Mouse (Mus musculus) adrenal gland, adult 2 months (tissue): ENCODE results near the gene Sestd1. TPM values are rescaled to one million over a fixed set of nuclear protein-coding genes. Genes with fewer than 3 reads are reported as not detected.
A peak's percentile ranks its signal among the peaks of the same experiment; 100 is the strongest.

Experiments
- DNase-seq: peaks from one replicate; pipeline ENCODE4 v3.0.0; 2021
- polyA plus RNA-seq: library from polyadenylated mRNA; depleted of rRNA; stranded (reverse); fragments of >200 nt; gene quantifications from 2 replicates; pipeline ENCODE4 v1.2.3, GENCODE M21; 2012
- total RNA-seq, 2 experiments: library from RNA; stranded (reverse); gene quantifications; 2 replicates each; pipeline ENCODE4 v1.2.3; 2021

The Sestd1 gene
- total and polyA plus RNA-seq, 3 experiments, result 2.7 to 16.4 (median 15.6) TPM

DNA sequence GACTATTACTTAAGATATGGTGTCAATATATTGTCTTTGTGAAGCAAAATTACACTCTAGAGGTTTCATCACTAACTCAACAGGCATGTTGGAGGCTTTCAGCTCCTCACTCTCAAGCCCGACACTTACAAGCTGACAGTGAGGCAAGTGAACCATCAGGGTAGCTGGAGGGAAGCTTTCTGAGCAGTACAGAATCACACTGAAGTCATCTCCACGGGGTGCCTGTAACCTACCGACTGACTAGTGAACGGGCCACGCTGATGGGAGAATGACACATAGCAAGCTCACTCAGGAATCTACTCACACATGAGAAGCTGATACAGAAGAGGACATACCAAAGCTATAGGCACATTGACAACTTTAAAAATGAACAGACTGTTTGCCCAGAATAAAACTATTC is 67.5 kb downstream of the Sestd1 start:
- DNase-seq, result no peak

DNA sequence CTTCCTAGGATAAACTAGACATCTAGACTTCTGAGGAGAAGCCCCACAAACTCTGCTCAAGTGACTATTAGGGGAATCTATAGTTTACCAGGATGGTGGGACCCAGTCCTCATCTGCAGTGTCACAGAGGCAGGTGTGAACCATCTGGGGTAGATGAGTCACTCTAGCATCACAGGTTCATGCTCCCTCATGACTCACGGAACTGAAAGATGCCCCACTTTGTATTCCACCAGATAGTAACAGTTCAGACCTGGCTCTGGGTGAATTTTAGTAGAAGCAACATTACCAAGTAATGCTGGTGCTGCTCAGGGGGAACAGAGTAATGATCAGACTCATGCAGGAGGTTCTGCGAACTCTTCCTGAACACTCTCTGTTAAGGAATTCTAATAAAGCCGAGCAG is 73.4 kb downstream of the Sestd1 start:
- no peak for DNase-seq

DNA sequence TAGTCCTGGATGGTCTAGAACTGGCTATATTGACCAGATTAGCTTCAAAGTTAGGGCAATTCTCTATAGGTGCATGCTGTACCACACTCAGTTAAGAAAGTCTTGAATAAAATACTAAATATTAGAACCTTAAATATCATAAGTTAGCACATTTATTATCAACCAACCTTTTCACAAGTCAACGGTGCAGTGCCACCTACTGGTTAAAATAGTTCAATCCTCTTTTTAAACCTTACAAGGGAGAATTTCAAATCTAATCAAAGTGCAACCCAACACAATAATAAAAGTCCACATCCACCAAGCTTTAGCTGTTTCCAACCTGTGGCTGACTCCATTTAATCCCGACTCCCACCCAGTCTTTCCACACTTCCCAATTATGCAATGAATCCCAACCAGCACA is 76.5 kb downstream of the Sestd1 start:
- no peak for DNase-seq

DNA sequence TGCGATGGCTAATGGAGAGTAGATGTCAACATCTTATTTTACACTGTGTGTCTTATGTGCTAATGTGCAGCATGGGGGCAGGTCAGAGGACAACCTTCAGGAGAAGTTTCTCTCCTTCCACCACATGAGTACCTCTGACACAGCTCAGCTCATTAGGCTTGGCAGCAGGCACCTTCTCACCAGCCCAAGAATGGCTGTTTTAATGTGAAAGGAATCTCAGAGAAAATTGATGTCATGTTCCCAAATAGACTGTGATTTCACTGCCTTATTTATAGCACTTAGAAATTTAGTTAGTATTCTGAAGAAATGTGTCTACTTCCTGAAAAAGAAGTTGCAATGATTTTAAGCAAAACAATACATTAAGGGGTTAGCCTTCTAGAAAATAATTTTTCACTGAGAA is 78.5 kb downstream of the Sestd1 start:
- DNase-seq, result no peak

DNA sequence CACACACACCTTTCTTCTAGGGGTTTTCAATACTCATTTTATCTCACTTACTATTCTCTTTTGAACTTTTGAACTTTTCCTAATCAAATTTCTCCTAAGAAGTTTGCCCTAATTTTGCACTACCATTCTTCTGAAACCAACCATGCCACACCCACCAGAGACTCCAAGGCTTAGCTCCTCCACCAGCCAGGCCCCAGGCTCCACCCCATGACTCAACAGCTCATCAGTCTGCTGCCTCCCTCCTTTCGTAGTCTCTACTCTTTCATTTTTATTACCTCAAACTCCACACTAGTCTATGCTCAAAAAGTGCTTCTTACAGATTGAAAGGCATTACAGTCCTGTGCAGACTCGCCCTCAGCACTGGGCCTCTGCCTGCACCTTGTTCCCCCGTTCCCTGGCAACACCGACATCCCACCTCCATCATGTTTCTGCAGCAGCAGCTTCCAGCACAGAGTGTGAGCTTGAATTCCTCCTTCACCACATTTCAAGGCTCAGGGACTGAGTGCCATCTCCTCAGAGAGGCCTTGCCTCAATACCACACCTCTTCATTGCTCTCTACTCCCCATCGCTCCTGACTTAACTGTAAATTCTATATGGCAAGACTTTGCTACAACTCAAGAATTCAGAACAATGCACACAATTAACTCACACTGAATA is 79.3 kb downstream of the Sestd1 start:
- peak; percentile 70 for DNase-seq

DNA sequence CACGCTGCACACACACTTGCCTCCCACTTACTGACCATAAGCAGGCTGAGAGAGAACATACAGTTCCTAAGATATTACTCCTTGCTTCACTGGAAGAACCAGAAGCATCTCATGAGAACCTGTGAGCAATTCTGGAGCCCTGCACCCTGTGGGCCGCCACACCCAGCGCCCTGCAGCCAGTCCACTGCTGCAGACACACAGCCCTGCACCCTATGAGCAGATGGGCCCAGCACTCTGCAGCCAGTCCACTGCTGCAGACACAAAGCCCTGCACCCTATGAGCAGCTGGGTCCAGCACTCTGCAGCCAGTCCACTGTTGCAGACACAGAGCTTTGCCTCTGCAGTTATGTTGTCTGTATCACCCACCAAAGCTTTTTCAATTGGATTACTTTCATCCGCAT is 80.0 kb downstream of the Sestd1 start:
- DNase-seq, result no peak

DNA sequence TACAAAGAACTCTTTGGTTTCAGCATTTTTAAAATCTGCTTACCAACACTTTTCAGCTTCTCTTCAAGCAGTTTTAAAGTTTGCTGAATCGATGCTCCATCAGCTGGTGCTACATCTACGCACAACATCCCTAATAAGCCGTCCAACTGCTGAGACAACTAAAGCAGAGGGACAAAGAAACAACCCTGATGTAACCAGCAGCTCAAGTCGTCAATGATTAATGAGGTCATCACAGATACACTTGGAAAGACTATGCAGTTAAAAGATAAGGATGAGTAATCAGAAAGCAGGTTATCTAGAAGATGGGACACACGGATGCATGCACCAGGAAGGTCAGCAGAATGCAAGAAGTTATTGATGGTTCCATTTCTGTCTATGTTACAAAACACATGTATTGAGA is 82.1 kb downstream of the Sestd1 start:
- no peak for DNase-seq

DNA sequence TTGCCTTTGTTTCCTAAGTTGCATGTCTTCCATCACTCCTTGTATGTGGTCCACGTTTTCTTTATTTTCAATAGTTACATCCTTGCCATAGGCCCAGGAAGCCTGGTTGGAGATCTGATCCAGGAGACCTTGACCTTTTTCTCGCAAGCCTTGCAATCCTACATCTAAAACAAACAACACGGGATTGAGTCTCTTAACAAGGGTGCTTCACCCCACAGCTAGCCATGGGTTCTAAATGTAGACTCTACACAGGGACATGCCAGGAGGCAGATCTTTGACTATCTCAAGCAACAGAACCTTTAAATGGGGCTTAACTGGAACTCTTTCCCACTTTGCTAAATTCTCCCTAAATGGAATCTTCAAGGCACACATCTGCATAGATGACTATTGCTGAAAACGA is 83.6 kb downstream of the Sestd1 start:
- DNase-seq, result no peak

DNA sequence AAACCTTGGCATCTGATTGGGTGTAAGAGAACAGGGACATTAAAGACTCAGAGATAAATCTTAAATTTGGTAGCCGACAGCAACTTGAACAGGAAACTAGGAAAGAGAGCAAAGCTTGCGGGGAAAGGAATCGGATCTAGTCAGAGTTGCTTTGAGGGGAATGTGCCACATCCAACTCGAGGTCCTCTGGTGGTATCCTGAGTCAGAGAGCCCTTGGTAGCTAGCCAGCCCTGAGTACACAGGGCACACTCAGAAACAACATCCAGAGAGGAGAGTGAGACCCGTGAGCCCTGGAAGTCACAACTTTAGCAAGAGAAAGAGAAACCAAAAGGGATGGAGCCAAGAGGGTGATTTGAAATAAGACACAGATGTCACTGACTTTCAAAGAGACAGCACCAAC is 85.3 kb downstream of the Sestd1 start:
- peak; percentile 60 for DNase-seq

DNA sequence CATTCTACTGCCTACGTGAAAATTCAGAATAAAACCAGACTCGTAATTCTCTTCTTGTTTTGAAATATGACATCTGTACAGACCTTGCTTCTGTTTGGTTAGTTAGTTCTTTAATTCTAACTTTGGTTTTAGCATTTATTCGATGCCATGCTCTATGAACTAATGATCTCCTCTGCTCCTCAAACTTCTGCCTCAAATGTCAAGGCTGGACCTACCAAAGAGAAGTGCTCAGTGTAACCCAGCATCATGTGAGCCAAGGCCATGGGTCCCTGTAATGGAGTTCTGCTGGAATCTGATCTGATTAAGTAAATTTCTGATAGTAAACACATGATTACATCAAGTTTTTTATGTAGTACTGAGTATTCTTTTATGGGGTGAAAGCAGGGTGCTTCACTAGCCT is 88.6 kb downstream of the Sestd1 start:
- no peak for DNase-seq

DNA sequence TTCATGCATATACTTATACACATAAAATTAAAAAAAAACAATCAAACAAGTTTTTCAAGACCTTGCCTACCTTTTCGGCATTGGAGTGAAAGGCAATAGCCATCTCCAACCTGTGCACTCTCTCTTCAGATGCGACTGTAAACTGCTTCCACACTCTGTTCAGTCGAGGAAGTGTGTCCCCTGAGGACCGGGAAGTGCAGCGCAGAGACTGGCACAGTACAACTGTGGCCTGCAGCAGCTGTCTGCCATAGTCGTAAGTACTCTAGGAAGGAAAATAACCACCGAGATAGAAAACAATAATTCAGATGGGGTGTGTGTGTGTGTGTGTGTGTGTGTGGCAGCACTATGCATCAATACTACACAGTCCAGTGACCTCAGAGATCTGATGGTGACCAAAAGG is 89.5 kb downstream of the Sestd1 start:
- no peak for DNase-seq

DNA sequence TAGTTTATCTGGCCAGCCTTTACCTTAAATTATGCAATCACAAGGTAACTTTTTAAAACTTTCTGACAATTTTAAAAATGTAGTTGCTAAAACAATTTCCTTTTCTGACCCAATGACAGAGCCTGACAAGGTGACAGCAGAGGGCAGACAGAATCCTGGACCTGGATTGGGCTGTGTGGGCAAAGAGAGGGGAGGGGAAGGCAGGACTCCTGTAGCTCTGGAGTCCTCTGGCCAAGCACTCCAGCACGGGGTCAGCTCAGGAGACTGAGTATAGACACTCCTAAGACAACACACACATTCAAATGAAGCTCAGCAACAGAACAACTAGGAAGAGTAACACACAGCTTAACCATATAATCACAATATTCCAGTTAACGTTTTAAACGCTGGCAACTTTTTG is 90.1 kb downstream of the Sestd1 start:
- no peak for DNase-seq

DNA sequence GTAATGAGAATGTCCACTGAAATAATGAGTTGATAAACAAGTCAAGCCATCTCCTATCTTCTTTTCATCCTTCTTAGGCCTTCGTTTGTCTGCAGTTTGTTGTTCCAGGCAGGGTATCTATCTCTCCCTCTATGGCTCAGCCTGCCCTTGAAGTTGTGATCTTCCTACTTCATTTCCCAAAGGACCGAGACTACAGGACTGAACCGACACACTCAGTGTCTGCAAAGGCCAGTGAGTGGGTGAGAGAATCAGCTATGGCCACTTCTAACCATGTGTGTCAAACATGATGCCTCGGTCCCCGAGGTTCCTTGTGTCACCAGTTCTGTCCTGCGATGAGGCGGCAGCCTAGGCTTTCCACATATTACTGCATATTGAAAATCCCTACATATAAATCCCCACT is 90.7 kb downstream of the Sestd1 start:
- no peak for DNase-seq

DNA sequence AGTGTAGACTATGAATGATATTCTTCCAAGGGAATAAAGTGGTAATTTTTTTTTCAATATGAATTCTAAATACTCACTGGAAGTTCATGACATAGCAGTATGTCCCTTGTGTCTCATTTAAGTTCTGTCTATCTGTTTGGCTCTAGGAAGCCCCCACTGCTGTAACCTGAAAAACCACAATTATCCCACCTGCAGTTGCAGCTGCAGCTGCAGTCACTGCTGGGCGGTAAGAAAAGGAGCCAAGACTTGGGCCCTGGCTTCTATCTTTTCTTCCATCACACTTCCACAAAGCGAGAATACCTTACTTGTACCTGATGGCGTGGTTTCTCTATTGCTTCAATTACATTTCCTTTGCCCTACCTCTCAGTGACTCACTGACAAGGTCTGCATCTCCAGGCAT is 92.9 kb downstream of the Sestd1 start:
- DNase-seq, result no peak

DNA sequence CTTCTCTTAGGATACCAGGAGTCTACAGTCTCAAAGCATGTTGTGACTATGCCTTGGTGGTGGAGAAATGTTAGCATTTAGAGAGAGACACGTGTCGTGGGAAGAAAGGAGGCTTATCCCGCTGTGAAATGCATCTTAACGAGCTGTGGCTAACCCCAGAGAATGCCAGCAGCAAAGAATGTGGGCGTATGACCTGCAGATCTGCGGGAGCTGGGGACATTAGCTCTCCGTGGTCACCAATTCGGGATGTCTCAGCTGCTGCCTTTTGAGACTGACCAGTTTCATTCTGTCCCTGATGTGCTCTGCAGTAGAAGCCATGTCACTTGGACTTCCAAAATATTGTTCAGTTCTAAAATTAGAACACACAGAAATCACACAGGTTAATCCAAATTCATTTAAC is 93.5 kb downstream of the Sestd1 start:
- DNase-seq, result no peak

DNA sequence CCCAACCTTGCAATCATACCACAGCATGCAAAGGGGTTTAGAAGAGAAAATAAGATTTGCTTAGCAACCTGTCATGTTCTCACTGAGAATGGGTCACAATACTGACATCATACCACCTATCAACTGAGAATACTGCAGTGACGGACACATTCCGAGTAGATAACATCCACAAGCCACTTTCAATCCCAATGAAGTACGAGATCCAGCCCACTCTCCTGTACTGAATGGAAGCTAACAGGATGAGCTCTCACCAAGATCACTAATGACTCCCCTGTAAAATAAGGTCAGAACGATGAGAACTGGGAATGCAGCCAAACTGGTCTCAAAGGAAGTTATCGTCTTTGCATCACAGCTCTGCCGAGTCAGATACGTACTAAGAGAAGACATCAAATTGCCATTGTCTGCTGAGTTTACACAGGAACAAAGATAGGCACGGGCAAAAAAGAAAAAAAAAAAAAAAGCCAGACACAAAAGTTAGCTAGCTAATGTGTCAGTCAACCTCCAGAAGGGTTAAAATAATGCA is 96.3 kb downstream of the Sestd1 start:
- DNase-seq, result no peak

DNA sequence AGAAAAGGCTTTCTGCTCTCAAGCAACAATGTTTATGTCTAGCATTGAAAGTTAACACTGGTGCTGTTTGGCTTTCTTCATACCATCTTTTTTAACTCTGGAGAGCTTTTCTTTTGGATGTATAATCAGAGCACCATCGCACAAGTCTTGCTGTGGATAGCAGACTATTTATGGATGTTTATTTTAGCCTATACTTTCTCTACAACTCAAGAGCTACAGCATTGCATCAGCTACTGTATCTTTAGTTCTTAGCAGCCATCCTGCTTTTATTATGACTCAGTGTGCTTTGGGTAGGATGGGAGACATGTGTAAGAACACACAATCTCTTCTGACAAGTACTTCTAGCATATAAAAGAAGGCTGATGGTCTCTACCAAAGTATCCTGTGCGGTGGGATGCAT is 96.7 kb downstream of the Sestd1 start:
- DNase-seq, result no peak

DNA sequence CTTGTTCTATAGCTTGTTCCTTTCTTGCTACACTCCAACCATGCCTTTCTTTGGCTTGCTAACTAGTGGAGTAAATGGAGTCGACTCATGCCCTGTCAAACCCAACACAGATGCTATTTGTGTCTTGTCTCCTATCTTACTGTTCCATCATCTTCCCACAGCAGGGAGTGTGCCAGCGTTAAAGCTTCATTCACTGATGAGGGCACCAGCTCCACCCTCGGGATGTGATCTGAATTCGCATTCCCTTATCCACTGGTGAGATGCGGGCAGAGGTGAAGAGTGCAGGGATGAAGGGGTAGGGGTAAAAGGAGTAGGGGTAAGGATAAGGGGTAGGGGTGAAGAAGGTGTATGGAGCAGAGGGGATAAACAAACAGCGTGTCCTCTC is 97.4 kb downstream of the Sestd1 start:
- no peak for DNase-seq

DNA sequence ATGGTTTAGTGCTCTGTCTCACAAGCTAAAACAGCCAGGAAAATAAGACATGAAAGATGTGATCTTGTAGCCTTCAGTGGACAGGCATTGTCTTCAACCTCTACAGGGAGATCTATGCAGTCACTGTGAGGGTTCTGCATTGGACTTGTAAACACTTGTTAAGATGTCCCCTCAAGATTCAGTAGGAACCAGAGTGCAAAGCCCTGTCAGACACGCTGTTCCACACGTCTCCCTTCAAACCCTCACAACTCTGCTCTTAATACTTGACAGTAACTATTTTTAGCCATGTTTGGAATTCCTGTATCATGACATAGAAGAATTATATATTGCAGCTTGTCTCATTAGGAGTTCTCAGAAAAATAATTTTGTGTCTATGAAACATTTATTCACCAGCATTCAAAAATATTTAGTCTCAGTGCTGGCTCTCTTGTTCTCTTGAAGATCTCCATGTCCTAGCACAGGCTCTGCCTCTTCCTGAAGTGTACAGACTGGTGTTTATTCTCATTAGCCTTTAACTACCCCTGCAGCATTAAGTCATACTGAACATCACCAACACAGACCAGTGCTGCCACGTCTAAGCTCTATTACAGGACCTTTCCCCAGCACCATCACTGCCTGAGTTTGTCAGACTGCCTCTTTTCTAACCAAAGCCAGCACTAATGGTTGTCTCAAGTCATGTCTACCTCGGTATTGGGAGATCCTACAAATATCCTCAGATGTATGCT is 98.0 kb downstream of the Sestd1 start:
- DNase-seq, result no peak

DNA sequence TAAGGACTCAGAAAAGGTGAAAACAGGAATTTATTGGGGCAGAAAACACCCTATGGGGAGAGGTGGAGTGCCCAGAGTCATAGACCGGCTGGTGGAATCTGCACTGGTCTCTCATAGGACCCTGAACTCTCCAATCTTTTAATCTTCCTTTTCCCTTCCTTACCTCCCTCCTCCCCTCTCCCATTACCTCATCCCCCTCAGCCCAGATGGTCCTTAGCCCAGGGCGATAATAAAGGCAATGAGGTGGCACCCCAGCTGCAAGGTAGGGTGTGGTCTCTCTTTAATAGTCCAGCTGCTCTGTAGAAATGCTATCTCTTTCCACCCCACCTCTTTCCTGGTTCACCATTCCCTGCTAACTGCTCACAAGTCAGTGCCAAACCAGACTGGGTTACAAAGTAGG is 102.9 kb downstream of the Sestd1 start:
- DNase-seq, result no peak

DNA sequence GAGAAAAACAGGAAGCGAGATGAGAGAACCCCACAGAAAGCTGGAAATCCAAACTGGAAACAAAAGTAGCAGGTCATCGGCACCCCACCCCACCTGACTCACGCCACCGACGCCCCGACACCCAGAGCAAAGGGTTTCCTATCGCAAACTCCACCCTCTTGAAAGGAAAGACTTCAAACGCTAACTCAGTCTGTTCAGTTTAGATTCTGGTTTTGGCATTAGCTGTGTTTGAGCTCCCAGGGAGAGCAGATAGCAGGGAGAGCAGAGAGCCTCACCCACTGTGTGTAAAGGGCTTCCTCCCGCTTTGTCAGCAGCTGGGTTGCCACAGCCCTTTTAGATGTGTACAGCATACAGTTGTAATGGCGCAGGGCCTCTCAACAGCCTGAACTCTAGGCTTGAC is 104.0 kb downstream of the Sestd1 start:
- no peak for DNase-seq

DNA sequence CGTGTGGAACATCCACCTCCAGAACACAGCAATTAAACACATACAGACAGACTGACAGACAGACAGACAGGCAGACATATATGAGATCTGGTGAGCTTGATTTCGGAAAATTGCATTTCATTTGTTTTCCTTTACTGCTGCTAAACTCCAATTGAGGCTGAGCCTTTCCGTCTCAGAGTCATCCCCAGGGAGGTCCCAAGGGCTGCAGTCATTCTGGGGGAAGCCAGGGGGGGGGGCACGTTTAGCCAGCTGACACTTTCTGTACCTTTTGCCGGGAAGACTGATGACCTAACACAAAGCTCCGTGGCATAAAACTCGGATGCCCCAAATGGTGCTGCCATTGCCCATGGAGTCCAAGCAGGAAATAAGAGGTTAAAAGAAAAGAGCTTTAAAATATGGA is 105.0 kb downstream of the Sestd1 start:
- DNase-seq, result no peak

DNA sequence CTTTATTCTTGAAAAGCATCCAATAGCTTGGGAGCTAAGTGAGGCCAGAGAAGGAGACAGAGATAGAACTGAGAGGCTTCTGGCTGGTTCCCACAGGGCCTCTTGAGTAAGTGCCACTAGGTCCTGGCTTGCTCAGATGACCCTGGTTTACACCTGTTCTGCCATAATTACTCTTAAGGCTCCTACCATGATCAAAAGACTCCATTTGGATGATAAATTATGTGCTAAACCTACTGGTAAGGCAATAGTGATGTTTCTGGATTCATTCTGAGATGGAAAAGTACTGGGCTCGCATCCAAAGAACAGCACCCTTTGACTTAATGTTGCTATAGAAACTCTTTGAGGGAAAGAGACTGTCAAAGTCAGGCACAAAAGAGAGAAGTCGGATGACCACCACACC is 106.1 kb downstream of the Sestd1 start:
- no peak for DNase-seq

DNA sequence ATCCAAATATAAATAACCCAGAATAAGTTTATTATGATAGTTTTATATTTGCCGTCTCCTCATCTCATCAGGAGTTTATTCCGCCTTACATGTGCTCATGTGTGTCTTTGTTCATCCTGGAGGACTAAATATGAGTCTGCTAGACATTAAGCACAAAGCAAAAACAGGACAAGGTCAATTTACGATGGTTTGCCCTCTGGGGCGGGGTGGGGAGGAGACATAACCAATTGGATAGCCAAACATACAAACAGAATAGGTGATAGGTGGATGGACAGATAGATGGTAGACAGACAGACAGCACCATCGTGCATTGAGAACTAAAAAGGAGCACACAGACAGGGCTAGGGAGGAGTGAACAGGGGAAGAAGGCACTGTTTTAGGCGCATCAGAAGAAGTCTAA is 106.6 kb downstream of the Sestd1 start:
- no peak for DNase-seq
